Mouse (Mus musculus): ENCODE measurements around the gene 5430419D17Rik. TPM values are rescaled to one million over a fixed set of nuclear protein-coding genes. Genes with fewer than 3 reads are reported as not detected.

5430419D17Rik gene
- not detected in 2 replicates for polyA plus RNA-seq (2014; fragmentation: Nextera tagmentation; extraction: Ambion mirVana)

- no peak within 1 kb of the TSS for H3K4me2 ChIP-seq (ENCODE audit: low read depth, severe bottlenecking)
- H3K4me3 ChIP-seq (ENCODE audit: low read depth, low read length): no peak within 1 kb of the TSS
- no peaks in the 10 kb centered on the region for H3K9me3 ChIP-seq (ENCODE audit: control insufficient read depth, low read length)
- H3K9ac ChIP-seq (ENCODE audit: low read length): no peak within 1 kb of the TSS
- no peaks in the 10 kb centered on the region for H3K27me3 ChIP-seq (ENCODE audit: control insufficient read depth, insufficient read depth, low read length)
- no peak for DNase-seq (ENCODE audit: low spot score)
- H3K4me1 ChIP-seq (ENCODE audit: control insufficient read depth, insufficient read depth, low read length): no peaks in the 10 kb centered on the region
- WGBS: 90% methylated on average over 9 of the region's 9 CpGs
- ATAC-seq (ENCODE audit: insufficient number of reproducible peaks, low FRiP score, low TSS enrichment, low read depth): no peak
- H3K27ac ChIP-seq (replicated peaks; ENCODE audit: low read depth, low read length): no peak within 1 kb of the TSS
- H3K36me3 ChIP-seq (ENCODE audit: control insufficient read depth, insufficient read depth, low read length): no peaks in the 10 kb centered on the region
Measured at GRCm38 (mm10) chr7:131174121-131174520, at the start of gene 5430419D17Rik. Gene 5430419D17Rik, plus strand, starts transcription at chr7:131174402.

GRCm38 (mm10) chr7:131130021-131130420 lies 44.2 kb upstream of the 5430419D17Rik start:
- Histone ChIP-seq H3K4me1 (ENCODE audit: control insufficient read depth, insufficient read depth, low read length) (no peaks in the 10 kb centered on the region), H3K36me3 (ENCODE audit: control insufficient read depth, insufficient read depth, low read length) (no peaks in the 10 kb centered on the region), H3K9ac (ENCODE audit: low read length) (no peak overlapping the region), H3K4me2 (ENCODE audit: low read depth, severe bottlenecking) (no peak overlapping the region), H3K9me3 (ENCODE audit: control insufficient read depth, low read length) (no peaks in the 10 kb centered on the region), H3K27me3 (ENCODE audit: control insufficient read depth, insufficient read depth, low read length) (no peaks in the 10 kb centered on the region), H3K27ac (replicated peaks; ENCODE audit: low read depth, low read length) (no peak overlapping the region), H3K4me3 (ENCODE audit: low read depth, low read length) (no peak overlapping the region)
- DNase-seq (ENCODE audit: low spot score): peak; percentile 39
- ATAC-seq (ENCODE audit: insufficient number of reproducible peaks, low FRiP score, low TSS enrichment, low read depth): no peak
- 53% methylated on average over 12 of the region's 12 CpGs for WGBS

GRCm38 (mm10) chr7:131133181-131133580 lies 41.0 kb upstream of the 5430419D17Rik start:
- no peak overlapping the region for H3K27ac ChIP-seq (replicated peaks; ENCODE audit: low read depth, low read length)
- H3K36me3 ChIP-seq (ENCODE audit: control insufficient read depth, insufficient read depth, low read length): no peaks in the 10 kb centered on the region
- H3K9me3 ChIP-seq (ENCODE audit: control insufficient read depth, low read length): no peaks in the 10 kb centered on the region
- H3K4me1 ChIP-seq (ENCODE audit: control insufficient read depth, insufficient read depth, low read length): no peaks in the 10 kb centered on the region
- no peak overlapping the region for H3K4me3 ChIP-seq (ENCODE audit: low read depth, low read length)
- H3K27me3 ChIP-seq (ENCODE audit: control insufficient read depth, insufficient read depth, low read length): no peaks in the 10 kb centered on the region
- ATAC-seq (ENCODE audit: insufficient number of reproducible peaks, low FRiP score, low TSS enrichment, low read depth): no peak
- 87% methylated on average over 3 of the region's 3 CpGs for WGBS
- no peak overlapping the region for H3K4me2 ChIP-seq (ENCODE audit: low read depth, severe bottlenecking)
- no peak overlapping the region for H3K9ac ChIP-seq (ENCODE audit: low read length)
- DNase-seq (ENCODE audit: low spot score): no peak

- 73% methylated on average over 2 of the region's 2 CpGs for WGBS
- Histone ChIP-seq H3K9ac (ENCODE audit: low read length) (no peak within 1 kb of the TSS), H3K4me1 (ENCODE audit: control insufficient read depth, insufficient read depth, low read length) (no peaks in the 10 kb centered on the region), H3K27ac (replicated peaks; ENCODE audit: low read depth, low read length) (no peak within 1 kb of the TSS), H3K36me3 (ENCODE audit: control insufficient read depth, insufficient read depth, low read length) (no peaks in the 10 kb centered on the region), H3K9me3 (ENCODE audit: control insufficient read depth, low read length) (no peaks in the 10 kb centered on the region), H3K4me2 (ENCODE audit: low read depth, severe bottlenecking) (no peak within 1 kb of the TSS), H3K4me3 (ENCODE audit: low read depth, low read length) (no peak within 1 kb of the TSS), H3K27me3 (ENCODE audit: control insufficient read depth, insufficient read depth, low read length) (no peaks in the 10 kb centered on the region)
- DNase-seq (ENCODE audit: low spot score): no peak
- no peak for ATAC-seq (ENCODE audit: insufficient number of reproducible peaks, low FRiP score, low TSS enrichment, low read depth)
Measured at GRCm38 (mm10) chr7:131146214-131146613, 28.0 kb upstream of the 5430419D17Rik start, which contains the start of gene 4933402N03Rik. Gene 4933402N03Rik, minus strand, starts transcription at chr7:131146314.

- no peak overlapping the region for H3K9ac ChIP-seq (ENCODE audit: low read length)
- DNase-seq (ENCODE audit: low spot score): no peak
- no peaks in the 10 kb centered on the region for H3K9me3 ChIP-seq (ENCODE audit: control insufficient read depth, low read length)
- H3K4me3 ChIP-seq (ENCODE audit: low read depth, low read length): no peak overlapping the region
- no peak for ATAC-seq (ENCODE audit: insufficient number of reproducible peaks, low FRiP score, low TSS enrichment, low read depth)
- no peaks in the 10 kb centered on the region for H3K27me3 ChIP-seq (ENCODE audit: control insufficient read depth, insufficient read depth, low read length)
- H3K27ac ChIP-seq (replicated peaks; ENCODE audit: low read depth, low read length): no peak overlapping the region
- 94% methylated on average over 3 of the region's 3 CpGs for WGBS
- no peak overlapping the region for H3K4me2 ChIP-seq (ENCODE audit: low read depth, severe bottlenecking)
- H3K4me1 ChIP-seq (ENCODE audit: control insufficient read depth, insufficient read depth, low read length): no peaks in the 10 kb centered on the region
- no peaks in the 10 kb centered on the region for H3K36me3 ChIP-seq (ENCODE audit: control insufficient read depth, insufficient read depth, low read length)
Measured at GRCm38 (mm10) chr7:131150179-131150578, 24.0 kb upstream of the 5430419D17Rik start.

- H3K27me3 ChIP-seq (ENCODE audit: control insufficient read depth, insufficient read depth, low read length): no peaks in the 10 kb centered on the region
- H3K4me1 ChIP-seq (ENCODE audit: control insufficient read depth, insufficient read depth, low read length): no peaks in the 10 kb centered on the region
- DNase-seq (ENCODE audit: low spot score): no peak
- ATAC-seq (ENCODE audit: insufficient number of reproducible peaks, low FRiP score, low TSS enrichment, low read depth): no peak
- H3K9me3 ChIP-seq (ENCODE audit: control insufficient read depth, low read length): no peaks in the 10 kb centered on the region
- H3K36me3 ChIP-seq (ENCODE audit: control insufficient read depth, insufficient read depth, low read length): no peaks in the 10 kb centered on the region
- H3K4me2 ChIP-seq (ENCODE audit: low read depth, severe bottlenecking): no peak overlapping the region
- no peak overlapping the region for H3K4me3 ChIP-seq (ENCODE audit: low read depth, low read length)
- H3K27ac ChIP-seq (replicated peaks; ENCODE audit: low read depth, low read length): no peak overlapping the region
- H3K9ac ChIP-seq (ENCODE audit: low read length): no peak overlapping the region
- WGBS: 83% methylated on average over 5 of the region's 5 CpGs
Measured at GRCm38 (mm10) chr7:131153044-131153443, 21.2 kb upstream of the 5430419D17Rik start.

GRCm38 (mm10) chr7:131162251-131162650 lies 12.0 kb upstream of the 5430419D17Rik start:
- H3K9ac ChIP-seq (ENCODE audit: low read length): no peak overlapping the region
- H3K27ac ChIP-seq (replicated peaks; ENCODE audit: low read depth, low read length): no peak overlapping the region
- no peak overlapping the region for H3K4me3 ChIP-seq (ENCODE audit: low read depth, low read length)
- DNase-seq (ENCODE audit: low spot score) (no peak), ATAC-seq (ENCODE audit: insufficient number of reproducible peaks, low FRiP score, low TSS enrichment, low read depth) (no peak)
- no peaks in the 10 kb centered on the region for H3K9me3 ChIP-seq (ENCODE audit: control insufficient read depth, low read length)
- no peaks in the 10 kb centered on the region for H3K4me1 ChIP-seq (ENCODE audit: control insufficient read depth, insufficient read depth, low read length)
- H3K27me3 ChIP-seq (ENCODE audit: control insufficient read depth, insufficient read depth, low read length): no peaks in the 10 kb centered on the region
- no peaks in the 10 kb centered on the region for H3K36me3 ChIP-seq (ENCODE audit: control insufficient read depth, insufficient read depth, low read length)
- WGBS: 74% methylated on average over 7 of the region's 7 CpGs
- no peak overlapping the region for H3K4me2 ChIP-seq (ENCODE audit: low read depth, severe bottlenecking)

GRCm38 (mm10) chr7:131167771-131168170 lies 6.4 kb upstream of the 5430419D17Rik start:
- 79% methylated on average over 3 of the region's 3 CpGs for WGBS
- ATAC-seq (ENCODE audit: insufficient number of reproducible peaks, low FRiP score, low TSS enrichment, low read depth): no peak
- H3K9me3 ChIP-seq (ENCODE audit: control insufficient read depth, low read length): no peaks in the 10 kb centered on the region

GRCm38 (mm10) chr7:131169099-131169498 lies 5.1 kb upstream of the 5430419D17Rik start:
- WGBS: 70% methylated on average over 2 of the region's 2 CpGs
- H3K9me3 ChIP-seq (ENCODE audit: control insufficient read depth, low read length): no peaks in the 10 kb centered on the region
- no peak overlapping the region for H3K4me2 ChIP-seq (ENCODE audit: low read depth, severe bottlenecking)
- no peaks in the 10 kb centered on the region for H3K4me1 ChIP-seq (ENCODE audit: control insufficient read depth, insufficient read depth, low read length)
- no peaks in the 10 kb centered on the region for H3K27me3 ChIP-seq (ENCODE audit: control insufficient read depth, insufficient read depth, low read length)
- ATAC-seq (ENCODE audit: insufficient number of reproducible peaks, low FRiP score, low TSS enrichment, low read depth): no peak
- H3K4me3 ChIP-seq (ENCODE audit: low read depth, low read length): no peak overlapping the region
- DNase-seq (ENCODE audit: low spot score): no peak
- no peak overlapping the region for H3K9ac ChIP-seq (ENCODE audit: low read length)
- no peak overlapping the region for H3K27ac ChIP-seq (replicated peaks; ENCODE audit: low read depth, low read length)
- H3K36me3 ChIP-seq (ENCODE audit: control insufficient read depth, insufficient read depth, low read length): no peaks in the 10 kb centered on the region

More at GRCm38 (mm10) chr7:131167771-131168170, 6.4 kb upstream of the 5430419D17Rik start:
- no peak for DNase-seq (ENCODE audit: low spot score)
- H3K4me3 ChIP-seq (ENCODE audit: low read depth, low read length): no peak overlapping the region
- H3K4me2 ChIP-seq (ENCODE audit: low read depth, severe bottlenecking): no peak overlapping the region
- no peaks in the 10 kb centered on the region for H3K27me3 ChIP-seq (ENCODE audit: control insufficient read depth, insufficient read depth, low read length)
- no peak overlapping the region for H3K27ac ChIP-seq (replicated peaks; ENCODE audit: low read depth, low read length)
- no peaks in the 10 kb centered on the region for H3K4me1 ChIP-seq (ENCODE audit: control insufficient read depth, insufficient read depth, low read length)
- H3K9ac ChIP-seq (ENCODE audit: low read length): no peak overlapping the region
- H3K36me3 ChIP-seq (ENCODE audit: control insufficient read depth, insufficient read depth, low read length): no peaks in the 10 kb centered on the region

Measured in limb, embryonic 11.5 days (tissue).